Mouse (Mus musculus) natural killer cell, adult 2 months (primary cell): ENCODE results near the gene G6pc.
"Not testable (repeated sequence)": the region's sequence is repeated elsewhere in the genome, so short reads cannot be mapped to it uniquely, and the experiment has no call there.

Source experiments
- DNase-seq, 2 experiments: peaks; one replicate each; pipeline ENCODE4 v3.0.0; 2022; ENCODE audit warnings: low spot score in 2 of 2

G6pc gene

GRCm38 (mm10) chr11:101367326-101367935 lies at the start of gene G6pc:
G6pc (plus strand) TSS chr11:101367561.
- DNase-seq, result no peak

GRCm38 (mm10) chr11:101323609-101324008 lies 43.8 kb upstream of the G6pc start:
- DNase-seq, result no peak

GRCm38 (mm10) chr11:101324763-101325162 lies 42.6 kb upstream of the G6pc start, which contains the start of gene Aoc2:
Aoc2 (plus strand) TSS chr11:101325063.
- DNase-seq, result no peak

- DNase-seq, result not testable (repeated sequence)
Observed at GRCm38 (mm10) chr11:101325201-101325600, 42.2 kb upstream of the G6pc start.

- no peak for DNase-seq
Observed at GRCm38 (mm10) chr11:101326147-101326546, 41.2 kb upstream of the G6pc start.

GRCm38 (mm10) chr11:101327311-101327710 lies 40.0 kb upstream of the G6pc start:
- no peak for DNase-seq

GRCm38 (mm10) chr11:101328941-101329635 lies 38.3 kb upstream of the G6pc start:
- no peak for DNase-seq

GRCm38 (mm10) chr11:101330371-101330924 lies 36.9 kb upstream of the G6pc start, which contains the start of gene Aoc3:
Aoc3 (plus strand) TSS chr11:101330605.
- no peak for DNase-seq

GRCm38 (mm10) chr11:101330961-101331360 lies 36.4 kb upstream of the G6pc start:
- not testable (repeated sequence) for DNase-seq

GRCm38 (mm10) chr11:101332537-101332936 lies 34.8 kb upstream of the G6pc start:
- DNase-seq, result no peak

- DNase-seq, result no peak
Observed at GRCm38 (mm10) chr11:101334023-101334422, 33.3 kb upstream of the G6pc start.

- DNase-seq, result no peak
Observed at GRCm38 (mm10) chr11:101334516-101334915, 32.8 kb upstream of the G6pc start.

GRCm38 (mm10) chr11:101335685-101336084 lies 31.7 kb upstream of the G6pc start:
- no peak for DNase-seq

- DNase-seq, result no peak
Observed at GRCm38 (mm10) chr11:101338123-101338760, 29.1 kb upstream of the G6pc start.

GRCm38 (mm10) chr11:101347083-101347775 lies 20.1 kb upstream of the G6pc start:
- no peak for DNase-seq

- DNase-seq, result no peak
Observed at GRCm38 (mm10) chr11:101348774-101349173, 18.6 kb upstream of the G6pc start.

- no peak for DNase-seq
Observed at GRCm38 (mm10) chr11:101349216-101349615, 18.1 kb upstream of the G6pc start.

- DNase-seq, result no peak
Observed at GRCm38 (mm10) chr11:101351100-101351720, 16.2 kb upstream of the G6pc start.

- no peak for DNase-seq
Observed at GRCm38 (mm10) chr11:101351721-101352111, 15.6 kb upstream of the G6pc start.

GRCm38 (mm10) chr11:101353436-101353835 lies 13.9 kb upstream of the G6pc start:
- no peak for DNase-seq

GRCm38 (mm10) chr11:101354438-101355010 lies 12.8 kb upstream of the G6pc start:
- DNase-seq, result no peak
